Mouse (Mus musculus) erythroid progenitor cell, adult 5-6 weeks (primary cell): ENCODE data around the gene 2210407C18Rik. TPM values are rescaled to one million over a fixed set of nuclear protein-coding genes. Genes with fewer than 3 reads are reported as not detected.

Experiments used
- ATAC-seq: replicated peaks from 2 replicates; pipeline ENCODE4 v1.8.0; 2016; ENCODE audit warnings: moderate number of reproducible peaks, mild to moderate bottlenecking, moderate TSS enrichment, inconsistent platforms; ENCODE audit not compliant: poor library complexity, low FRiP score, severe bottlenecking
- total RNA-seq, 2 experiments: library from RNA; stranded (forward) in 1 of 2; stranded (reverse) in 1 of 2; fragments of 150-400 nt in 1 of 2; fragments of 186-747, 209-891 nt in 1 of 2; gene quantifications; 2 replicates each; pipeline versions ENCODE4 v1.2.3 to v1.2.4; 2015 to 2017; ENCODE audit warnings: low replicate concordance in 2 of 2

2210407C18Rik gene
- total RNA-seq, 2 experiments from 2014 or later, result not detected

DNA sequence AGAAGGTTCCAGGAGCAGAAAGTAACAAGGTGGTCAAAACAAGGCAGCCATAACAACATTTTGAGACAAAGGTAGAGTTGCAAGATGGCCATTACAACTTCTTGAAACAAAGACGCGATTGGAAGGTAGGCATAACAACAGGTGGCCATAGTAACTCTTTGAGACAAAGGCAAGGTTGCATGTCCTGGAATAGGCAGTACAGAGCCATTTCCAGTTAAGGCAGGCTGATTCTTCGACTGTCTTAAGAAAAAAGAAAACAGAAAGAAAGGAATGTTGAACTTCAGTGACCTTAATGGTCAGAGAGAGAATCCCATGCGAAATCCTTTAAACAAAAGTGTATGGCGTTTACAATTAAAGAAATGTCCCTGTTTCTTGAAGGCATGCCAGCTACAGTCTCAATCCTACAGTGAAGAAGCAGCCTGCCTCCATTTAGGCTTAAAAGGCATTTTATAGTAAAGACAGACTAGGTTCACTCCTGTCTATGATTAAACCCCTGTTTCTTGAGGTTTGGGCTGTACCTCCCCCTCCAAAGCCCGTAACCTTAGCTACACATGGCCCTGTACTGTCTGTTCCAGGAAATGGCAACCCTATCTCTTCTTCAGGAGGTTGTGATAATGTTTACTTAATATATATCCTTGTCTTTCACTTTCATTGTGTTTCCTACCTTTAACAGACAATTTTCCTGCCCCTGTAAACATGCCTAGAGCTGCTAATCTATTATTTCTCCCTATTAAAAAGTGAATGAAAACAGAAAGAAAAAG, 12.9 kb downstream of the 2210407C18Rik start:
- ATAC-seq, result no peak

DNA sequence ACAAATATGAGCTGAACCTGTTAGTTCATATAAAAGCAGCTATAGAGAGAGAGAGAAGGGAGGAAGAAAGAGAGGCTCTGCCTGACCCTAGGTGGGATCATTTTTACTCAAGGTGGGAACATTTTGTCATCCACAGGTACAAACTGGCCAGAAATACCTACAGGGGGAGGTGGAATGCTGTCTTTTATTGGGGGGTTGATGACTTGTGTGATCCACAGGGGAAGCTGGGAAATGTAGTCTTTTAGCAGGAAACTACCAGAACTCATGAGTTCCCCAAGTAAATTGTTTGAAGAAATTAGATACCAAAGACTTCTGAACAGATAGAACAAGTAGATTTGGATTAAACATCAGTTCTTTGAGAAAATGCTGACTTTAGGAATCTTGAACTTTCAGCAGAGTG, 13.8 kb downstream of the 2210407C18Rik start:
- no peak for ATAC-seq

DNA sequence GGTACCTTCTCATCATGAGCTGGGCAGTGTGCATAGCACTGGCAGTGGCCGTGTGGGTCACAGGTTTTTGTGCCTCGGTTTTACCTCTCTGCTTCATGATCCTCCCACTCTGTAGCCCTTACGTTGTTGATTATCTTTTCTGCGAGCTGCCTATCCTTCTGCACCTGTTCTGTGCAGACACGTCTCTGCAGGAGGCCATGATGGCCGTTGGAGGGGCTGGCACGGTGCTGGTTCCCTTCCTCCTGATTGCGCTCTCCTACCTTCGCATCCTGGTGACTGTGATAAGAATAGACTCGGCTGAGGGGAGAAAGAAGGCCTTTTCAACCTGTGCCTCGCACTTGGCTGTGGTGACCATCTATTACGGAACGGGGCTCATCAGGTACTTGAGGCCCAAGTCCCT, 18.0 kb downstream of the 2210407C18Rik start:
- ATAC-seq, result no peak

DNA sequence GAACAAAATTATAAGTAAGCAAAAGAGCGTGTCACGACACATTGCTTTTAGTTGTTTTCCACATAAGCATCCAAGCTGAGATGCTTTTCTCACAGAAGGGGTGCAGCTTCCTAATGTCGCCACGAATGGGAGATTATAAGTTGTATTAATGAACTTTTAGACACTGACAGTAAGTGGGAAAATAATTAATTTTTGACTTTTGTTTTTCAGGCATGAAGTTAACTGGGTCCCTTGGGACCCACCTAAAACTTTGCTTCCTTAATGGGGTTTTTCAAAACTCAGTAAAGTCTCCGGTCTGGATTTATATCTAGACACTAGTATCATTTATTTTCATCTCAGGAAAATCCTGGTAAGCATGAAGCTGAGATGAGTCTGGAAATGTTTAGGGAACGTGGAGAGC, 21.1 kb downstream of the 2210407C18Rik start, which contains the start of gene Olfr324:
TSS of gene Olfr324 (plus strand) at position 301 of the 400 bp plus-strand sequence.
- ATAC-seq, result no peak

DNA sequence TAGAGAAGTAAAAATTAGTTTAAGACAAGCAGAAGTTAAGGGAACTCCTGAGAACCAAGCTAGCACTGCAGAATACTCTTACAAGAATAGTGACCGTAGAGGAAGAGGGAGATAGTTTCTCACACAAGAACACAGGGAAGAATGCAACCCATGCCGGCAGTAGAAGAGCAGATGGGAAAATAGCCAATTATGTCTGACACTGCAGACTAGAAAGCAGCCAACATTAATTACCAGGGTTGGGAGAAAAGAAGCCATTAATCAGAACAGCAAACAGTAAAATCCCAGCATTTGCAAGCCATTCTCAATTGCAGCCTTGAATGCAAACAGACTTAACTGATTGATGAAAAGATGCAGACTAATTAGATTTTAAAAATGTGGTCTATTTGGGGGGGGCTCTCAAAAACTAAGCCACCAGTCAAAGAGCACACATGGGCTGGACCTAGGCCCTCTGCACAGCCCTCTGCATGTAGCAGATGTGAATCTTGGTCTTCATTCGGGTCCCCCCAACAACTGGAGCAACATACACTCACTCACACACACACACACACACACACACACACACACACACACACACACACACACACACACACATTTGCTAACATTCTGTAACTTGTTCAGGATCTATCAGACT, 27.1 kb downstream of the 2210407C18Rik start:
- ATAC-seq, result no peak

DNA sequence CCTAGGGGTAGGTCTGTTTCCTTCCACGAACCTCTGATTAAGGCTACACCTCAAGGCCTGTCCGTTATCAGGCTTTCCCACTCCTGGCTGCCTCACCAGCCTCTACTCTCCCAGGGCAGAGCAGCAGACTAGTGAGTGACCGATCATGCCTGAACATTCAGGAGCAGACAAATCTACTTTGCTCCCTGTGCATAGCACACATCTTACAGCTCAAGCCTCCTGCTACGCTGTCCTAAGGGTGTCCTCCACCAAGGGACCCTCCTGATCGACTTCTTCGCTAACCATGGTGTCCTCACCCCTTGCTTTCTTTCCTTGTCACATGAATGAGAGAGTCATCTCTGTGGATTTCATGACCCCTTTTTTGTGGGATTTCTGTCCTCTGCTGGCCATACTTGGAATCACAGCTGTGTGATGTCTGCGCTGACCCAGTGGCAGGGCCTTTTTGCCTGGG, 28.0 kb downstream of the 2210407C18Rik start:
- ATAC-seq, result peak; percentile 97

DNA sequence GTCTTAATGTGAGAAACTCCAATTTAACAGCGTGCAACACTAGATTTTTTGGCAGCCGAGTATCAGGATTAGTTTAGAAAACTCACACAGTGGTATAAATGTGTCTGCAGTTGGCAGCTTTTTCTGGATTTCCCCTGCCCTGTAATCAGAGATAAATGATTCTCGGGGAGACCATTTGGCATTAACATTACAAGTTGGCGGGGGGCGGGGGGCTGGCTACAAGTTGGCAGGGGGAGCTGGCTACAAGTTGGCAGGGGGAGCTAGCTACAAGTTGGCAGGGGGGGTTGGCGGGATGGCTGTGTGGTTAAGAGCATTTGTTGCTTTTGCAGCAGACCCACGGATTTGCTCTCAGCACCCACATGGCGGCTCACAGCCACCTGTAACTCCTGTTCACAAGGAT, 37.2 kb downstream of the 2210407C18Rik start:
- ATAC-seq, result no peak

DNA sequence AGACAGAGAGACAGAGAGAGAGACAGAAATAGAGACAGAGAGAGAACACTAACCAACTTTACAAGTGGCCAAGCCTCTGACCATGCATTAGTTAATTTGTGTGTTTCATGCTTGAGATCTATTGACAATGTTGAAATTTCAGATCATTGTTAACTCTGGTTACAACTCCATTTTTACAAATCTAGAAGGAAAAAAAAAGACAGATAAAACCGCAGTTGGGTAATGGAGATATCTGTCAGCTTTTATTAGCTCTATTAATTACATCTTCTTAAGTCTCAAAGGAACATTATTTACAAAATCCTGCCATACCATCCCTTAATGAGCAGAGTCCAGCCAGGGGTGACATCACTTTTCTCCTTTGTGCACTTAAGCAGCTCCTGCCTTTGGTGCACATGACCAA, 38.4 kb downstream of the 2210407C18Rik start, which contains the start of gene Olfr325:
TSS of gene Olfr325 (plus strand) at position 301 of the 400 bp plus-strand sequence.
- ATAC-seq, result no peak

DNA sequence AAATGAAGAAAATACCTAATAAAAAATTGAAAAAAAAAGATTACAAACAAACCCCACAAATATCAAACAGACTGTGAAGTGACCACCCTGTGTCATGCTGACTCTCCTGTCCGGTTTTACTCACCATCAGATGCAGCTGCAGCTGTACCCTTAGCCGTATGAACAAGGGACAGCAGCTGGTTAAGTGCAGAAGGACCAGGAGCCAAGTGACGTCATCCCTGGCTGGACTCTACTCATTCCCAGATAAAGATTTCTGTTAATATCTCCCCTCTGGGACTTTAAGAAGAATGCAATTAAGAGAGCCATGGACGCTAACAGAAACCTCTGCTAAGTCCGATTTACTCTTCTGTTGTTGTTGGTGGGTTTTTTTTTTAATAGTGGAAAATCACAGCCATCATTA, 45.5 kb downstream of the 2210407C18Rik start, which contains the start of gene Olfr224:
TSS of gene Olfr224 (minus strand) at position 149 of the 400 bp plus-strand sequence.
- ATAC-seq, result no peak

Other genes starting within 250 kb of the 2210407C18Rik start
- not detected in 2 replicates for gene Lypd8, start 237.0 kb downstream of the 2210407C18Rik start, total RNA-seq (2015; ENCODE audit: low replicate concordance)
- gene Lypd8, start 237.0 kb downstream of the 2210407C18Rik start, total RNA-seq (2017; ENCODE audit: low replicate concordance), result not detected in 2 replicates
- gene 1810065E05Rik, start 195.0 kb downstream of the 2210407C18Rik start, total RNA-seq (2015; ENCODE audit: low replicate concordance), result not detected in 2 replicates
- not detected in 2 replicates for gene 1810065E05Rik, start 195.0 kb downstream of the 2210407C18Rik start, total RNA-seq (2017; ENCODE audit: low replicate concordance)
- gene Gm12253, start 183.5 kb downstream of the 2210407C18Rik start, total RNA-seq (2015; ENCODE audit: low replicate concordance), result not detected in 2 replicates
- gene Gm12253, start 183.5 kb downstream of the 2210407C18Rik start, total RNA-seq (2017; ENCODE audit: low replicate concordance), result not detected in 2 replicates
- not detected in 2 replicates for gene Lypd9, start 163.2 kb downstream of the 2210407C18Rik start, total RNA-seq (2015; ENCODE audit: low replicate concordance)
- not detected in 2 replicates for gene Lypd9, start 163.2 kb downstream of the 2210407C18Rik start, total RNA-seq (2017; ENCODE audit: low replicate concordance)
- not detected in 2 replicates for gene Olfr30, start 153.8 kb downstream of the 2210407C18Rik start, total RNA-seq (2015; ENCODE audit: low replicate concordance)
- gene Olfr30, start 153.8 kb downstream of the 2210407C18Rik start, total RNA-seq (2017; ENCODE audit: low replicate concordance), result not detected in 2 replicates
- not detected in 2 replicates for gene Olfr332, start 123.5 kb downstream of the 2210407C18Rik start, total RNA-seq (2015; ENCODE audit: low replicate concordance)
- not detected in 2 replicates for gene Olfr332, start 123.5 kb downstream of the 2210407C18Rik start, total RNA-seq (2017; ENCODE audit: low replicate concordance)
- not detected in 2 replicates for gene Olfr331, start 113.5 kb downstream of the 2210407C18Rik start, total RNA-seq (2015; ENCODE audit: low replicate concordance)
- gene Olfr331, start 113.5 kb downstream of the 2210407C18Rik start, total RNA-seq (2017; ENCODE audit: low replicate concordance), result not detected in 2 replicates
- gene Olfr330, start 81.2 kb downstream of the 2210407C18Rik start, total RNA-seq (2015; ENCODE audit: low replicate concordance), result not detected in 2 replicates
- gene Olfr330, start 81.2 kb downstream of the 2210407C18Rik start, total RNA-seq (2017; ENCODE audit: low replicate concordance), result not detected in 2 replicates
- gene Olfr329-ps, start 69.7 kb downstream of the 2210407C18Rik start, total RNA-seq (2015; ENCODE audit: low replicate concordance), result not detected in 2 replicates
- gene Olfr329-ps, start 69.7 kb downstream of the 2210407C18Rik start, total RNA-seq (2017; ENCODE audit: low replicate concordance), result not detected in 2 replicates
- not detected in 2 replicates for gene Olfr328, start 60.4 kb downstream of the 2210407C18Rik start, total RNA-seq (2015; ENCODE audit: low replicate concordance)
- gene Olfr328, start 60.4 kb downstream of the 2210407C18Rik start, total RNA-seq (2017; ENCODE audit: low replicate concordance), result not detected in 2 replicates
- gene Olfr224, start 45.5 kb downstream of the 2210407C18Rik start, total RNA-seq (2015; ENCODE audit: low replicate concordance), result not detected in 2 replicates
- not detected in 2 replicates for gene Olfr224, start 45.5 kb downstream of the 2210407C18Rik start, total RNA-seq (2017; ENCODE audit: low replicate concordance)
- not detected in 2 replicates for gene Olfr325, start 38.3 kb downstream of the 2210407C18Rik start, total RNA-seq (2015; ENCODE audit: low replicate concordance)
- not detected in 2 replicates for gene Olfr325, start 38.3 kb downstream of the 2210407C18Rik start, total RNA-seq (2017; ENCODE audit: low replicate concordance)
- gene Olfr324, start 21.0 kb downstream of the 2210407C18Rik start, total RNA-seq (2015; ENCODE audit: low replicate concordance), result not detected in 2 replicates
- gene Olfr324, start 21.0 kb downstream of the 2210407C18Rik start, total RNA-seq (2017; ENCODE audit: low replicate concordance), result not detected in 2 replicates
- gene Olfr323, start 14.4 kb upstream of the 2210407C18Rik start, total RNA-seq (2015; ENCODE audit: low replicate concordance), result not detected in 2 replicates
- gene Olfr323, start 14.4 kb upstream of the 2210407C18Rik start, total RNA-seq (2017; ENCODE audit: low replicate concordance), result not detected in 2 replicates
- gene Trim58, start 24.4 kb upstream of the 2210407C18Rik start, total RNA-seq (2015; ENCODE audit: low replicate concordance), result 56.9 and 65.4 TPM in 2 replicates
- 45.0 and 61.1 TPM in 2 replicates for gene Trim58, start 24.4 kb upstream of the 2210407C18Rik start, total RNA-seq (2017; ENCODE audit: low replicate concordance)
- gene Olfr322, start 42.7 kb upstream of the 2210407C18Rik start, total RNA-seq (2015; ENCODE audit: low replicate concordance), result 0.42 TPM in 1 of 2 replicates, not detected in the other
- gene Olfr322, start 42.7 kb upstream of the 2210407C18Rik start, total RNA-seq (2017; ENCODE audit: low replicate concordance), result 0.77 and 1.9 TPM in 2 replicates
- gene Olfr320, start 65.0 kb upstream of the 2210407C18Rik start, total RNA-seq (2015; ENCODE audit: low replicate concordance), result not detected in 2 replicates
- not detected in 2 replicates for gene Olfr320, start 65.0 kb upstream of the 2210407C18Rik start, total RNA-seq (2017; ENCODE audit: low replicate concordance)
- gene Olfr319, start 83.1 kb upstream of the 2210407C18Rik start, total RNA-seq (2015; ENCODE audit: low replicate concordance), result not detected in 2 replicates
- gene Olfr319, start 83.1 kb upstream of the 2210407C18Rik start, total RNA-seq (2017; ENCODE audit: low replicate concordance), result not detected in 2 replicates
- gene Olfr318, start 107.9 kb upstream of the 2210407C18Rik start, total RNA-seq (2015; ENCODE audit: low replicate concordance), result not detected in 2 replicates
- gene Olfr318, start 107.9 kb upstream of the 2210407C18Rik start, total RNA-seq (2017; ENCODE audit: low replicate concordance), result not detected in 2 replicates
- gene Olfr317, start 123.1 kb upstream of the 2210407C18Rik start, total RNA-seq (2015; ENCODE audit: low replicate concordance), result not detected in 2 replicates
- not detected in 2 replicates for gene Olfr317, start 123.1 kb upstream of the 2210407C18Rik start, total RNA-seq (2017; ENCODE audit: low replicate concordance)
- not detected in 2 replicates for gene Olfr316, start 136.7 kb upstream of the 2210407C18Rik start, total RNA-seq (2015; ENCODE audit: low replicate concordance)
- gene Olfr316, start 136.7 kb upstream of the 2210407C18Rik start, total RNA-seq (2017; ENCODE audit: low replicate concordance), result not detected in 2 replicates
- not detected in 2 replicates for gene Olfr315, start 157.1 kb upstream of the 2210407C18Rik start, total RNA-seq (2015; ENCODE audit: low replicate concordance)
- gene Olfr315, start 157.1 kb upstream of the 2210407C18Rik start, total RNA-seq (2017; ENCODE audit: low replicate concordance), result not detected in 2 replicates
- gene Olfr314, start 166.9 kb upstream of the 2210407C18Rik start, total RNA-seq (2015; ENCODE audit: low replicate concordance), result not detected in 2 replicates
- not detected in 2 replicates for gene Olfr314, start 166.9 kb upstream of the 2210407C18Rik start, total RNA-seq (2017; ENCODE audit: low replicate concordance)
- not detected in 2 replicates for gene Fam183b, start 185.9 kb upstream of the 2210407C18Rik start, total RNA-seq (2015; ENCODE audit: low replicate concordance)
- not detected in 2 replicates for gene Fam183b, start 185.9 kb upstream of the 2210407C18Rik start, total RNA-seq (2017; ENCODE audit: low replicate concordance)
- gene Olfr313, start 198.9 kb upstream of the 2210407C18Rik start, total RNA-seq (2015; ENCODE audit: low replicate concordance), result not detected in 2 replicates
- gene Olfr313, start 198.9 kb upstream of the 2210407C18Rik start, total RNA-seq (2017; ENCODE audit: low replicate concordance), result not detected in 2 replicates
- not detected in 2 replicates for gene Olfr312, start 213.2 kb upstream of the 2210407C18Rik start, total RNA-seq (2015; ENCODE audit: low replicate concordance)
- not detected in 2 replicates for gene Olfr312, start 213.2 kb upstream of the 2210407C18Rik start, total RNA-seq (2017; ENCODE audit: low replicate concordance)
- not detected in 2 replicates for gene Olfr311, start 223.2 kb upstream of the 2210407C18Rik start, total RNA-seq (2015; ENCODE audit: low replicate concordance)
- gene Olfr311, start 223.2 kb upstream of the 2210407C18Rik start, total RNA-seq (2017; ENCODE audit: low replicate concordance), result not detected in 2 replicates
- 11.5 and 13.4 TPM in 2 replicates for gene Gm12258, start 231.1 kb upstream of the 2210407C18Rik start, total RNA-seq (2015; ENCODE audit: low replicate concordance)
- 11.0 and 32.9 TPM in 2 replicates for gene Gm12258, start 231.1 kb upstream of the 2210407C18Rik start, total RNA-seq (2017; ENCODE audit: low replicate concordance)